Mouse (Mus musculus) ES-CJ7 (cell line): Measurements from ENCODE around the gene Utp18.
A peak's percentile ranks its signal among the peaks of the same experiment; 100 is the strongest.
"Not testable (repeated sequence)": the region's sequence is repeated elsewhere in the genome, so short reads cannot be mapped to it uniquely, and the experiment has no call there.

Experiments
- DNase-seq: peaks from one replicate; pipeline ENCODE4 v3.0.0; 2011; ENCODE audit warnings: low read depth, low spot score

The Utp18 gene

DNA sequence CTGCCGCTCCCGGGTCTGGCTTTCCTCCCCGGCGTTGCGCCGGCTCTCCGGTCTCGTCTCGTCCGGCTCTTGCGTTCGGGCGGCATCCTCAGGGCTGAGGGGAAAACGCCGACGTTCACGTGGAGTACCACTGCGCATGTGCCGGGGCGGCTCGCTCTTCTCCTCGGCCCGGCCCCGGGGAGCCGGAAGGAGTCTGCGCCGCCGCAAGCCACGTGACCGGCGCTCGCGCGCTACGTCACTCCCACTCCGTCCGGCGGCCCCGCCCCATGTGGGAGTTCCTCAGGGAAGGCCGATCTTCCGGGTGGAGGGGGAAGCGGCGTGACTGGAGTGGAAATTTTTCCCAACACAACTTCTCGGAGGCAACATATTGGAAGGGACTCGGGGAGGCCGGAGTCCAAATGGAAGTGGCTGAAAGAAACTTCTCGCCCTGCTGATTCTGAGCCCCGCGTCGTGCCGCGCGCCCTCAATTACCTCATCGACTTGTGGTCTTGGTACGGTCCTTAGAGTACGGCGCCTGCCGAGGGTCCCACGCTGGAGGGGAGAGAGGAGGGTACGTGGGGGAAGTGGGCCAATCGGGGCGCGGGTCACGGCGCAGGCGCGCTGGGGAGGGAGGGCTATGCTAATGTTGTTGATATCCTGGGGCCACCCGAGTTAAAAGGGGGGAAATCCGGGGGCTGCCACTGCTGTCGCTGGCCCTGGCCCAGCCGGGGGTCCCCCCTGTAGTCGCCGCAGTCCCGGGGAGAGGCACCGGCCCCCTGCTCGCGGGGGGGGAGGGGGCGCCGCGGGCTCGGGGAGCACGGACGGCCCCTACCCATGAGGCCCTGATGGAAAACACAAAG, at the start of gene Utp18, which contains the start of gene Mbtd1:
Utp18 (minus strand) TSS at position 195 of the 839 bp plus-strand sequence.
Mbtd1 (plus strand) TSS at position 281 of the 839 bp plus-strand sequence.
- peak; percentile 97 for DNase-seq

DNA sequence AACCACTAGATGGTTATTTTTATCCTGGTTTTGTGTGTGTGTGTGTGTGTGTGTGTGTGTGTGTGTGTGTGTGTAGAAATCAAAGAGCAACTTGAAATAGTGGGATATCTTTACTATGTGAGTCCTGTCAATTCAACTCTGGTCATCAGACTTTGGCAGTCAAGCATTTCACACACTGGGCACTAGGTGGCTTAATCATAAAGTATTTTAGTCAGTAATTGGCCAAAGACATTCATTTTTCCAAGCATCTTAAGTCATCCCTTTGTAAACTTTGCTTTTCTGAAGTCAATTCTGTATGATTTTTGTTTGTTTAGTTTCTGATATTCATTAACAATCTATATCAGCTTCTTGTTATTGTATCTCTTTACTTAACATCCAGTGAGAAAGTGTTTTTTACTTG, 43.5 kb upstream of the Utp18 start:
- no peak for DNase-seq

DNA sequence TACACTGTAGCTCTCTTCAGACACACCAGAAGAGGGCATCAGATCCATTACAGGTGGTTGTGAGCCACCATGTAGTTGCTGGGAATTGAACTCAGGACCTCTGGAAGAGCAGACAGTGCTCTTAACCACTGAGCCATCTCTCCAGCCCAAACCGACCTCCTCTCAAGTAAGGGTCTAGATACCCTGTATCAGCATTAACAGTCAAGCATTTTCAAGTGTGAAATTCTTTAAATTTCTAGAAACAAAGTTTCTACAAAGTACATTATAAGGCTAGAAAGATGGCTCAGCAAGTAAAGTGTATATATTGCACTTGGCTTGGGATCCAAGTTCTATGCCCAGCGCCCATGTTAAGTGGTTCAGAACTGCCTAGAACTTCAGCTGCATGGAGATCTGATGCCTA, 29.5 kb upstream of the Utp18 start:
- not testable (repeated sequence) for DNase-seq

DNA sequence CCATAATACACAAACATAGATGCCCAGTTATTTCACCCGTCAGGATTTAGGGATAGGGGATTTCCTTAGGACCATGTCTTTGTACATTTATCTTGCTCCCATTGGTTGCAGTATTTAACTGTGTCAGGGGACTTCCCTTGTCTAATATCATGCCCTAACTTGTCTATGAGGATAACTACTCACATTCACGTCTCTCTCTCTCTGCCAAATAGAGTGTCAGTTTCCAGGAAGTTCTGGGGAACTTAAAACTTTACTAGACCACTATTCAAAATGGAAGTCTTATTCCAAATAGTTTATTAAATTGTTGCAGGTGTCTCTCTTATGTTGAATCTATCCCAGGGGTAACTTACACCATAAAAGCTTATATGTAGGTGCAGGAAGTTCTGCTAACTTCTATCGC, 26.0 kb upstream of the Utp18 start:
- no peak for DNase-seq

DNA sequence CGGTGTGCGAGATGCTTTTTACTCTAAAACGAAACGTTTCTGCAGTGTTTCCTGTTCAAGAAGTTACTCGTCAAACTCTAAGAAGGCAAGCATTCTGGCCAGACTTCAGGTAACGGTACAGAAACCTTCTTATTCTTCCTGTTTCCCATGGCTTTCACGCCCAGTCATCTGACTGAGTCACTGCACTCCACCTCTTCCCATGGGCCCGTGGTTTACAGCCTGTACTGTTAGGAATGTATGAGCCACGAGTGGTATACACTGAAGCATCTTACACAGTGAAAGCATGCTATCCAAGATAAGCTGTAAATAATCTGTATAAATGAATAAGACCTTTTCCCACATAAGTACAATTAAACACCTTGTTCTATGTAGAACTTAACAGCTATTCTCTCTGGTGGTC, 23.3 kb upstream of the Utp18 start:
- DNase-seq, result no peak

DNA sequence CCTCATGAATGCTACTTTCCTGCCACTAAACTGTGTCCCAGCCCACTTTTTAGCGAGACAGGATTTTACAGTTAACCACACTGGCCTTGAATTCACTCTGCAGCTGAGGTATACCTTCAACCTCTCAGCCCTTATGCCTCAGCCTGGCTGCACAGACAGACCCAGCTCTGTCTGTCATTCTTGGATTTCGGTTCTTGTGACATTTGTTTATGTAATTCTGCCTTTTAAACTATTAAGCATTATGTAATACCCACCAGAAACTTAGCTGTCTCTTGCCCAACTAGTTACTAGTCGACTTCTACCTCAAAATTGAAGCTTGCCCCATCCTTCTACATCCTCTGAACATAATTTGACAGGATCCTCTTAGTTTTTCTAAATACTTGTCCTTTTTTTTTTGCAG, 22.3 kb upstream of the Utp18 start:
- DNase-seq, result no peak

DNA sequence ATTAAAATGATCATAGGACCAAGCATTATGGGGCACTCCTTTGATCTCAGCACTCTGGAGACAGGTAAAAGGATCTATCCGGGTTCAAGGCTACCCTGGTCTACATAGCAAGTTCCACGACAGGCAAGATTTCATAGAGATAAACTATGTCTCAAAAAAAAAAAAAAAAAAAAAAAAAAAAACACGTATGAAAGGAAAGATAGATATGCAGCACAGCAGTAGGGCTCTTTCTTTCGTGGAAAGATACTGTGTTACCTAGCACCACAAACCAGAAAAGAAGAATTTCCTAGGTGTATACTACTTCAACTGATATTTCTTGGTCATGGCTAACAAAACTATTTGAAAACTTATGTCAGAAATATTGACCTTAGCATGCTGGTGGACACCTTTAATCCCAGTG, 21.3 kb upstream of the Utp18 start:
- no peak for DNase-seq

DNA sequence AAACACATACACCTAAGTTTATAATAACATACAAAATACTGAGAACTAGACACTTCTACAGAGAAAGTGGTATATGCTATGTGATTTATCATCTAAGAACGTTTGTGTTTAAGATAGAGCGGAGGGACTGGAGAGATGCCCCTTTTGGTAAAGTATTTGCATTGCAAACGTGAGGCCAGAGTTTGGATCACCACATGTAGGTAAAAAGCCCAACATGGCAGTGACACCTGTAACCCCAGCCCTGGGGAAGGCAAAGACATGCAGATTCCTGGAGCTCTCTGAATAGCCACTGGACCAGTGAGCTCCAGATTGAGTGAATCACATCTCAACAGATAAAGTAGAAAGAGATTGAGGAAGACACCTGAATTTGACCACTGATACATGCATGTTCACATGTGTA, 12.2 kb upstream of the Utp18 start:
- DNase-seq, result no peak

DNA sequence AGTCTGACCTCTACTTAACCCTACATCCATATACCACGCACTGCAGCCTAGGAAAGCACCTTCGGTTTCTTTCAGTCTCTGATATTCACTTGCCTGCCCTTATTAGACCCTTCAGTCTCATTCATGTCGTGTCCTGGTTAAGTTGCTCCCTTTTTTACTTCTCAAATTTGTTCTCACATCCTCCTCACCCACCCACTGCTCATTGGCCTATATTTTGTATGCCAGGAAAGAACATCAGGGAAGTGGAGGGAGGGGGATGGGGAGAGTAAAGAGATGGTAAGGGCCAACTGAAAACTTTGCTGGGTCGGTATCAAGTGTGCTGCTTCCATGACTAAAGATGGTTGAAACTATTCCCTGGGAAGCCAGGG, 1.5 kb upstream of the Utp18 start:
- DNase-seq, result no peak

DNA sequence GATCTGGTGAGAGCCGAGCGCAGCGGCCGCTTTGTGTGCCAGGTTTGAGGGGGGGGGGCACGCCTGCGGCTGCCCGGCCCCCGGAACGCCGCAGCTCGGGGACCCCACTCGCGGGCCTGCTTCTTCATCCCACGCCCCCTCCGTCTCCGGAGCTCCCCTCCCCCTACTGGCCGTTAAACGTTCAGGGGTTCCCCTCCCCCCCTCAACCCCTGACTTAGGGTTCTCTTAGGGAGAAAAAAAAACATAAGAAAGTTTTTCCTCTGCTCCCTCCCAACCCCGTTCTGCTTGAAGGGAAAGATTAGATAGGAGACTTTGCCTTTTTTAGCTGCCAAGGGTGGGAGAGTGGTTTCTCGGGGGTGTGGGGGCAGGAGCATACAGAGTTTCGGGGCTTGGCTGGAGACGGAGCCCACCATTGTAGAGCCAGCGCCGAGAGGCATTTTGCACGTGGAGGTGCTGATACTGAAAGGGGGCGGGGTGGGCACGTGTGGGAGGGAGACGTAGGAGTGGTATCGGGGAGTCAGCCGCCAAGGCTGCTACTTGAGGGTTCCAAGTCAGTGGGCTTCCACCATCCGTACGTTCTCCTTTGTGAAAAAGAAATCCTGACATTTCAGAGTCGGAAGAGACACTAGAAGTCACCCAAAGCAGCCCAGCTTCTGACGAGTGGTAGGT, 979 bp upstream of the Utp18 start:
- DNase-seq, result peak; percentile 66

DNA sequence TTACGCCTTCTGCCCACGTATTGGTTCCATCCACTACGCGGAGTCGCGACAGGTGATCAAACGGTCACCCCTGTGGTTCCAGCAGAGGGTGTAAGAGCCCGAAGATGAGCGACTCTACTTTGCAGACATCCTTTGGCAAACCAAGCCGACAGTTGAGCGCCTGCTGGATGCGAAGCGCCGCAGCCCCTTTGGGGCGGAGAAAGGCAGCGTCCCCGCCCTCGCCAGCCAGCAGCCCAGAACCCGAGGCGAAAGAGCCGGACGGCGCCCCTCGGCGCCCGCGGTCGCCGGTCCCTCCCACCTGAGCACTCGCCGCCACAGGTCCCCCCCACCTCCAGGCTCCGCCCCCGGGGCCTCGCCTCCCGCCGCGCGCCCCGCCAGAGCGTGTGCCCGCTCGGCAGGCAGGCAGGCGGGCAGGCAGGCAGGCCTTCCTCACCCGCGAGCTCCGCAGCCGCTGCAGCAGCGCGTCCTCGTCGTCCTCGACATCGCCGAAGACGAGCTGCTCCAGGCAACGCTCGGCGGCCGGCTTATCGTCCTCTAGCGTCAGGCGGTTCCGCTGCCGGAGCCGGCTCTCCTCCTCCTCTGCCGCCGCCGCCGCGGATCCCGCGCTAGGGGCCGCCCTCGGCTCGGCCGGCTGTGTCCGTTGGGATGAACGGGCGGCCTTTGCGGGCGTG, 530 bp downstream of the Utp18 start:
- DNase-seq, result peak; percentile 74

DNA sequence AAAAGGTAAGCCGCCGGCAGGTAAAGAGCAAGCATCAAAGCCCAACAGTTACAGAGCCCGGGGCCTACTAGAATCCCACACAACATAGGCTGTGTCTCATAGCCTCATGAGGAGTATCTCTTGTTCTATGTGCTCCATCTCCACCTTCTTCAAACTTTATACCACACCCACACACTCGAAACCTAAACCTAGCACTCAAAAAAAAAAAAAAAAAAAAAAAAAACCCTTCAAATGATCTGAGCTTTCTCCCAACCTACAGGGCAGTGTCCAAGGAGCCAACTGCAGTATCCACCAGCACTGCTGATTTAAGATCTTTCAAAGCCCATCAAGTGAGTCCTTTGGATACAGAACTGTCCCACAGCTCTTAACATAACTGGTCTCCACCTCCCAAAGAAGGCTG, 1.5 kb downstream of the Utp18 start:
- DNase-seq, result no peak

DNA sequence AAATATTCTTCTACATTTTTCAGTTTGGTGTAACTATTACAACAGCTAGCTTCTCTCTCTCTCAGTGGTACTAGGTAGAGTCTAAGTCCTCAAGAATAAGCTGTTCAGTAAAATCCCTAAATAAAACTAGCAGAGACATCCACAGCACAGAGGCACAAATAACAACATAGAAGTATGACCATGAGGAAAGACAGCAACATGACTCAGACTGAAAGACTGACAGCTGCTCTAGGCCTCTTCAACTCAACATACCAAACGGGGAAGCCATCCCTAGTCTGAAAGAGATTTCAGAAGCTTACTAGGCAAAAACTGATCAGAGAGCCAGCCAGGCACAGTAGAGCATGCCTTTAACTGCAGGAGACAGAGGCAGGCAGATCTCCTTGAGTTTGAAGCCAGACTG, 22.9 kb downstream of the Utp18 start:
- DNase-seq, result no peak

DNA sequence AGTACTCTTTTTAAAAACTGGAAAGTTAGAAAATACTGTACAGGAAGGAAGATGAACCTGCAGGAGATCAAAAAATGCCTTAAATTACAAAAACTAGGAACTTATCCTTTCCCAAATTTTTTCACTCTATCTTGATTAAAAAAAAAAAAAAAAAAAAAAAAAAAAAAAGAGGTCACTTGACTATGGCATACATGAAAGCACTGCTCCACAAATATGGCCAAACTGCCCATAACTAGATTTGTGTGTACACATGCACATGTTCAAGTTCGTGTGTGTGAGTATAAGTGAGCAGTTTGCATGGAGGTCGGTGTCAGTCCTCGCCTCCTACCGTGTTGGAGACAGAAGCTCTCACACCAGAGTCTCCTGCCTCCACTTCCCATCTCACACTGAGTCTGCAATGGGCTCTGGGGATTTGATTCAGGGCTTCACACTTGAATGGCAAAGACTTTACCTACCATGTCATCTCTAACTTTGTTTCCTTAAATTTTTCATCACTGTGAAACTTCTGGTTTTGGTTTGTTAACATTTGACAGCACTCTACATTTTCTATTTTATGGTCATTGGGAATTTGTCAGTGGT, 23.4 kb downstream of the Utp18 start:
- no peak for DNase-seq

DNA sequence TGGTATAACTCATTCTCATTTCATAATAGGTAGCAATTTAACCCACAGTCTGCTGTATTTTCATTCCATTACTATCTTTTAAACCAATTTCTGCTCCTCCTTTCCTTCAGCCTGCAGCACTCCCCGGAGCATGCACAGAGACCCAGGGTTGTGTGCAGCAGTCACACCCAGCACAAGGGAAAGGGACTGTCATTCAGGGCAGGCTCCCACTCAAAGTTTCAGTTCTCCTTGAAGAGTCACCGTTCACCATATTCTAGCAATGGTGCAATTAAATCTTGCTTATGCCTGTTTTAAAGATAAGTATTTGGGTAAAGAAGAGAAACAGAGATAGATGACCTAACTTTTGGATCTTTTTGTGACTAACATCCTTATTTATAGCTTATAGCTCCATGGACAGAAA, 24.4 kb downstream of the Utp18 start:
- no peak for DNase-seq

DNA sequence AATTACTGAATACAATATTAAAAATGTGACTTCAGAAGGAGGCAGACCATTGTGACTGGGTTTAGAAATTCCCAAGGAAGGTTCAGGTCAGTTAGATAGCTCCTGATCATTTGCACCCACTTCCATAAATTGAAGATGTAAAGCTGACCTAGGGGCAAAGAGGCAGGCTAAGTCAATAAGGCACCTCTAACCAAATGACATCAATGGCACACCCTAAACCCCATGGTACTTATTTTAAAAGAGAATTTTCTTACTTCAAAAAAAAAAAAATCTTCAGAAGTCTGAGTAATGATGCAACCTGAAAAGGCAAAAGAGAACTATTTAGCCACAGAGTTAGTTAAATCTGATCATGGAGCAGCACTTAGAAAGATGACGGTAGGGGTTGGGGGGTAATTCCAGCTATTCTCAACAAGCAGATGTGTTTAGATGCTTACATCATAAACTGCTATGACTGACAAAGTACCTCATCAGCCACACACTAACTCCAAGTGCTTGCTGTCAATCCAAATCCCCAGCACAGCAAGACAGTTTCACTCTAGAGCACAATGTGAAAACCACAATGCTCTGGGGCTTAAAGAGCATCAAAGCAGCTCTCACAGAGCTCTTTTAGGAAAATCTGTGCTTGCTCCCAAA, 24.9 kb downstream of the Utp18 start:
- no peak for DNase-seq

DNA sequence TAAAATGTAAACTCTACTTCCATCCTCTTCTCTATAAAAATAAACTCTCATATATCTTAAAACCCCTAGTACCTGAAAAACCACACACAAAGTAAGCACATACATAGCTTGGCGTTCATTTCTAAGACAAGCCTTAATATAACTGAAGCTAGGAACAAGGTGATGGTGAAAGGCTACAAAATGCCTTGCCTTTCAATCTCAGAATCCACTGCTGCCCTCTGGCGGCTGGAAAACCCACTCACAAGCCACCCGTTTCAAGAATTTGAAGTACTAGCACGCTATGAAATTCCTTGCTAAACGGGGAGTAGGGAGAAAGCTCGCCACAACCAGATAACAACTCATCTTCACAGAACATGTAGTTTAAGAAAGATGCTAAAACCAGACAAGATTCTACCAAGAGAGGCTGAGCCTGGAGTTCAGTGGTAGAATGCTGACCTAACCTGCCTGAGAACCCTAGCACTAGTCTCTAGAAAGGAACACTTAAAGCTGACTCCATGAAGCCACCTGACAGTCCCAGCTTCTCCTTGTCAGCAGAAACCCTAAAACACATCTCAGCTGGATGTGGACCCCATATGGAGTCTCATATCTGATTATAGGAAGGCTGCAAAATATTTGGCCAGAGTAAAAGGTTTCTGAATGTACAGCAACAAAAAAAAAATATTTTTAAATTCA, 29.1 kb downstream of the Utp18 start:
- DNase-seq, result peak; percentile 76

DNA sequence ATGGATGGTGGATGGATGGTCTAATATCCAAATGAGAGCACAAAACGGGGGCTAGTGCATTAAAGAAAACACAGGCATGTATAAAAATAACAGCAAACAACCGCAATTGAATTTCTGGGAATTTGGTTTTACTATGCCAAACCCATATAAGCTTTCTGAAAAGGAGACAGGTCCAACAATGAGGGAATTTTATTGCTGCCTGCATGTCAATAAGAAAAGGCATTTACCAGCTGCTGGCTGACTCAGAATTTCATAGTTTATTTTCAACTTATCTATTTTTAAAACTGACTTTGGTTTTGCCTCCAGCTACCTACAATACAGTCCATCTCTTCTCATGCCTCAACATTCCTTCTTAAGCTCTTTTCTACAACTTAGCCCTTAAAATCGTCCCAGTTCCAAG, 33.0 kb downstream of the Utp18 start:
- DNase-seq, result no peak

DNA sequence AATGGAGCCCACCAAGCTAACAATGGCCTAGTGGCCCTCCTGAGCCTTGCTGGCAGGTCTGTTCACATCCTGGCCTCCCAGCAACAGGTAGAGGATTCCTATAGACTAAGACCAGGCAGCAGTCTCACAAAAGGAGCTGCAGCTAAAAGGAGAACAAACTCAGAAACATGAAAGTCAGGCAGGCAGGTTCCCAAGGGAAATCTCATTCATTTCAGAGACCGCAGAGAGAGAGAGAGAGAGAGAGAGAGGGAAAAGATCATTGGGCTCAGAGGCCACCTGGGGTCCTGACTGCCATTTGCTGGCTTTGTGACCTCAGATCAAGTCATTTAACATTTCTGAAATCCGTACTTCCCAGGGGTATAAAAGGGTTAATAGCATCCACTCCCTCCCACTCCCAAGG, 38.2 kb downstream of the Utp18 start:
- DNase-seq, result no peak

DNA sequence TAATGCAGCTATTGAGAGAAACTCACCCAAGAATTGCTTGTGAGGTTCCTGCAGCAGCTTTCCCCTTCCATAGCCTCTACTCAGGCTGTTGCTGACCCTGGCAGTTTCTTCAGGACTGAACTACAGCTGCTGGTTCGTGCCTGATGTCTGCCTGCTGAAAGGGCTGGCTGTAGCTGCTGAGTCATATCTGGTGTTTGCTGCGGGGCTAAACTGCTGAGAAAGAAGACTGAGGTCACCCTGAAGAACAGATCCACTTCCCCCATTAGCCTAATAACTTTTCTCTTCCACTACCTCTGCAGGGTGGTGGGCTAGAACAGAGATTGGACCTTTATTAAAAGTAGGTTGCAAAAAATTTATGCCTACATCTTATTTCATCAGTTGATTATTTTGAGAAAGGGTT, 49.8 kb downstream of the Utp18 start:
- DNase-seq, result no peak

DNA sequence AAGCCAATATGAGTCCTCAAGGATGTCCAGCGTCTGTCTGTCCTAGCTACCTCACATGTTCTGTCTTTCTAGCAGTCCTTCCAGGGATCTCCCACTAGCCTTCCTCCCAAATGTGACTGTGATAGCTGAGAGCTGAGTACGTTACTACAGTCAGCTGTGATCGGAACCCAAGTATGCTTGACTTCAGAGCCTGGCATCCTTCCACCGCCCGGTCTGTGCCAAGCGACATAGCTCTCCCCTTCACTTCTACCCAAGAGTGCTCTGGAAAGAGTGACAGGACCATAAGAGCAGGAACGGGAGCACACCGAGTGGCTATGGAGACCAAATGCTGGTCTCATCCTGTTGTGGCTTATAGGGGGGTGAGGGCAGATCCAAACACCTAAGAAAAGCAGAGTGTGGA, 55.6 kb downstream of the Utp18 start:
- DNase-seq, result no peak
